Mouse (Mus musculus) cerebellum, adult 11 months (tissue): ENCODE data around the gene Nmur2.

Experiments
- DNase-seq: peaks from one replicate; pipeline ENCODE4 v3.0.0; 2022

The Nmur2 gene

GRCm38 (mm10) chr11:56040917-56041316 is at the start of gene Nmur2:
Gene Nmur2 (minus strand): TSS chr11:56041010.
- no peak for DNase-seq

- no peak for DNase-seq
These were observed 48.4 kb upstream of the Nmur2 start for GRCm38 (mm10) chr11:56089127-56089689.

GRCm38 (mm10) chr11:56072131-56072530 is 31.3 kb upstream of the Nmur2 start:
- DNase-seq: no peak

GRCm38 (mm10) chr11:56069658-56070057 is 28.8 kb upstream of the Nmur2 start:
- DNase-seq: no peak

- no peak for DNase-seq
These were observed 24.3 kb upstream of the Nmur2 start for GRCm38 (mm10) chr11:56065147-56065546.

GRCm38 (mm10) chr11:56064575-56064974 is 23.8 kb upstream of the Nmur2 start:
- no peak for DNase-seq

GRCm38 (mm10) chr11:56059236-56059635 is 18.4 kb upstream of the Nmur2 start:
- no peak for DNase-seq

- peak; percentile 2 for DNase-seq
These were observed 13.6 kb upstream of the Nmur2 start for GRCm38 (mm10) chr11:56054439-56054838.

GRCm38 (mm10) chr11:56026854-56027253 is 14.0 kb downstream of the Nmur2 start:
- no peak for DNase-seq

- no peak for DNase-seq
These were observed 14.9 kb downstream of the Nmur2 start for GRCm38 (mm10) chr11:56025746-56026570.

GRCm38 (mm10) chr11:56013510-56014057 is 27.2 kb downstream of the Nmur2 start:
- no peak for DNase-seq

GRCm38 (mm10) chr11:56012396-56012795 is 28.4 kb downstream of the Nmur2 start:
- DNase-seq: no peak

- no peak for DNase-seq
These were observed 32.5 kb downstream of the Nmur2 start for GRCm38 (mm10) chr11:56008277-56008676.

- DNase-seq: no peak
These were observed 48.0 kb downstream of the Nmur2 start for GRCm38 (mm10) chr11:55992799-55993198.

- no peak for DNase-seq
These were observed 48.7 kb downstream of the Nmur2 start for GRCm38 (mm10) chr11:55992148-55992547.

- DNase-seq: peak; percentile 6
These were observed 49.2 kb downstream of the Nmur2 start for GRCm38 (mm10) chr11:55991505-55992066.

GRCm38 (mm10) chr11:55984643-55985042 is 56.2 kb downstream of the Nmur2 start:
- no peak for DNase-seq

GRCm38 (mm10) chr11:55981656-55982055 is 59.2 kb downstream of the Nmur2 start:
- no peak for DNase-seq

- DNase-seq: no peak
These were observed 62.7 kb downstream of the Nmur2 start for GRCm38 (mm10) chr11:55978146-55978545.
